Mouse (Mus musculus) heart, postnatal 0 days (tissue): ENCODE measurements around the gene Hist1h2ai. TPM values are rescaled to one million over a fixed set of nuclear protein-coding genes. Genes with fewer than 3 reads are reported as not detected.
A peak's percentile ranks its signal among the peaks of the same experiment; 100 is the strongest.
"Not testable (repeated sequence)": the region's sequence is repeated elsewhere in the genome, so short reads cannot be mapped to it uniquely, and the experiment has no call there.

Experiments used
- ATAC-seq: fragments of 200-750 bp; cut with Nextera tagmentation; 2 replicates; pipeline ENCODE4 v1.8.0; 2017; ENCODE audit warnings: low read depth, moderate number of reproducible peaks, moderate library complexity; ENCODE audit not compliant: insufficient read depth
- DNase-seq: peaks from one replicate; pipeline ENCODE4 v3.0.0-alpha.2; 2016; ENCODE audit warnings: low spot score
- H3K27ac ChIP-seq: fragments of 300-500 bp; sonication (generic); 2 replicates; pipeline ENCODE4 v1.5.1; 2014; ENCODE audit warnings: low read depth, mild to moderate bottlenecking
- H3K27me3 ChIP-seq: fragments of 300-500 bp; sonication (generic); 2 replicates; pipeline ENCODE4 v1.6.1; 2014; ENCODE audit warnings: low read length, mixed read lengths; ENCODE audit not compliant: control insufficient read depth, insufficient read depth
- H3K36me3 ChIP-seq: fragments of 300-500 bp; sonication (generic); replicated peaks from 2 replicates; pipeline ENCODE4 v1.6.1; 2014; ENCODE audit warnings: low read length, mixed read lengths; ENCODE audit not compliant: control insufficient read depth, insufficient read depth
- H3K4me1 ChIP-seq: fragments of 300-500 bp; sonication (generic); 2 replicates; pipeline ENCODE4 v1.6.1; 2014; ENCODE audit warnings: antibody characterized with exemption; ENCODE audit not compliant: control insufficient read depth, insufficient read depth
- H3K4me2 ChIP-seq: fragments of 300-500 bp; sonication (generic); 2 replicates; pipeline ENCODE4 v1.6.1; 2014; ENCODE audit warnings: low read depth, mild to moderate bottlenecking, low read length, moderate library complexity
- H3K4me3 ChIP-seq: fragments of 300-500 bp; sonication (generic); 2 replicates; pipeline ENCODE4 v1.5.1; 2014; ENCODE audit warnings: low read depth, low read length
- H3K9ac ChIP-seq: fragments of 300-500 bp; sonication (generic); replicated peaks from 2 replicates; pipeline ENCODE4 v1.6.1; 2014; ENCODE audit warnings: low read depth, low read length, mixed read lengths
- H3K9me3 ChIP-seq: fragments of 300-500 bp; sonication (generic); replicated peaks from 2 replicates; pipeline ENCODE4 v1.6.1; 2016; ENCODE audit warnings: low read length; ENCODE audit not compliant: control insufficient read depth
- CTCF ChIP-seq: IDR thresholded peaks from 2 replicates; pipeline ENCODE4 v1.5.1; 2016; ENCODE audit warnings: antibody characterized with exemption, control low read depth, low read depth
- EP300 ChIP-seq: IDR thresholded peaks from 2 replicates; pipeline ENCODE4 v1.6.1; 2016; ENCODE audit warnings: antibody characterized with exemption, low read depth
- WGBS: fragments of 180-500 bp; shearing (Covaris S2); extraction: QIAGEN DNeasy Blood & Tissue Kit; methylation state at CpG from one replicate; pipeline ENCODE4 v1.1.7; 2014; 5-methylcytosine and 5-hydroxymethylcytosine counted together
- polyA plus RNA-seq: library from polyadenylated mRNA; unstranded; fragments of >200 nt; fragmentation: Nextera tagmentation; extraction: Ambion mirVana; gene quantifications from 2 replicates; pipeline ENCODE4 v1.2.1, GENCODE M21; 2015
- total RNA-seq: library from RNA; depleted of rRNA; stranded (reverse); fragments of >200 nt; gene quantifications from 2 replicates; pipeline ENCODE4 v1.2.3, GENCODE M21; 2014; ENCODE audit warnings: low replicate concordance

Gene Hist1h2ai
- total and polyA plus RNA-seq, 2 experiments from 2014 or later: 3.6 to 828 TPM

DNA sequence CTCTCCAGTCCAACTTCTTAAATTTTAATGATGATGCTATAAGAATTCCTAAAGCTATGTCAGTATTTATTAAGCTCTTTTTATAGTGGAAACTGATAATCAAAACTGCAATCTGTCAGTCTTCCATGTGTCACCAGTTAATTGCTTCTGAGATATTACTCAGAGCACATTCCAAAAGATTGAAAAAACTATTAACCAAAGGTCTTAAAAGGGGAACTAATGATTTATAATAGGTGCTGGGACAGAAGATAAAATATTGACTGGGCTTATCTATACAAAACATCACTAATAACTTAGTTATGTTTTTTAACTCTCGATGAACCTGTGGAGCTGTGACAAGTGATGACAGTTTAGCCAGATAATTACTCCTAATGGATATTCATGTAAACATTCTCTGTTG is 28.8 kb downstream of the Hist1h2ai start:
- Histone ChIP-seq H3K27me3 (no peaks in the 10 kb centered on the region), H3K4me1 (peaks cover 11% of the 10 kb centered on the region; the same call in 1 of the 2 replicates), H3K27ac (no peak overlapping the region), H3K36me3 (no peaks in the 10 kb centered on the region), H3K4me2 (no peak overlapping the region), H3K4me3 (no peak overlapping the region), H3K9ac (no peak overlapping the region), H3K9me3 (no peaks in the 10 kb centered on the region)
- ATAC-seq (no peak), DNase-seq (no peak)
- 56% methylated on average over 1 of the region's 1 CpGs for WGBS
- no peak for TF ChIP-seq CTCF
- no peak for TF ChIP-seq EP300

DNA sequence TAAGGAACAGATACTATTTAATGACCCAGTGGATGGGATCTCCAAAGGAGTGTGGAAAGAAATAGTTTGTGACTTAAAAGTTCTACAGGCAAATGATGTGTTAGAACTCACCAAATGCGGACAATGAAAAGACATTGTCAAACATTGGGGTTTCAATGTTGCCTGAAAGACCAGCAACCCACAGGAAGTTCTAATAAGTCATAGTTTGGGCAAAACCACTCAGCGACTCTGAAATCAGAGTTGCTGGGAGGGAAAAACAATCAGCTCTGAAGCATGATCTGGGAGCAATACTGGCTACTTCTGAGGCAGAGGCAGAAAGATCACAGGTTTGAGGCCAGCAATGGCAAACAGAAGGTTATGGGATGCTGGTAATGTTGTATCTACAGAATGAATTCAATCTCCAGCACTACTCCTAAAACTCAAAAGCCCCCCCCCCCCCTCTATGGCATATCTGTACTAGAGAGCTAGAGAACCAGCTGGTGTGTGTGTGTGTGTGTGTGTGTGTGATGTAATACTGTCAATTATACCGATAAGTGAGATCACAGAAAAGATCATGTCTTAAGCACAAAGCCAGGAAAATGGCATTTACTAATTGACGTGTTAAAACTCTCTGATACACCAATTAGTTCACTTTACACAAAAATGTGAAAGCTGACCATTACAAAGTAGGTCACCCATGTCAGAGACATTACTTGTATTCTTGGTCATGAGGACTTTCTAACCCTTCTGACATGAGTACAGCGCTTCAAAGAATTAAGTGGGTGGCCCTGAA is 33.4 kb downstream of the Hist1h2ai start:
- H3K27ac ChIP-seq: peak overlapping the region; percentile 72

DNA sequence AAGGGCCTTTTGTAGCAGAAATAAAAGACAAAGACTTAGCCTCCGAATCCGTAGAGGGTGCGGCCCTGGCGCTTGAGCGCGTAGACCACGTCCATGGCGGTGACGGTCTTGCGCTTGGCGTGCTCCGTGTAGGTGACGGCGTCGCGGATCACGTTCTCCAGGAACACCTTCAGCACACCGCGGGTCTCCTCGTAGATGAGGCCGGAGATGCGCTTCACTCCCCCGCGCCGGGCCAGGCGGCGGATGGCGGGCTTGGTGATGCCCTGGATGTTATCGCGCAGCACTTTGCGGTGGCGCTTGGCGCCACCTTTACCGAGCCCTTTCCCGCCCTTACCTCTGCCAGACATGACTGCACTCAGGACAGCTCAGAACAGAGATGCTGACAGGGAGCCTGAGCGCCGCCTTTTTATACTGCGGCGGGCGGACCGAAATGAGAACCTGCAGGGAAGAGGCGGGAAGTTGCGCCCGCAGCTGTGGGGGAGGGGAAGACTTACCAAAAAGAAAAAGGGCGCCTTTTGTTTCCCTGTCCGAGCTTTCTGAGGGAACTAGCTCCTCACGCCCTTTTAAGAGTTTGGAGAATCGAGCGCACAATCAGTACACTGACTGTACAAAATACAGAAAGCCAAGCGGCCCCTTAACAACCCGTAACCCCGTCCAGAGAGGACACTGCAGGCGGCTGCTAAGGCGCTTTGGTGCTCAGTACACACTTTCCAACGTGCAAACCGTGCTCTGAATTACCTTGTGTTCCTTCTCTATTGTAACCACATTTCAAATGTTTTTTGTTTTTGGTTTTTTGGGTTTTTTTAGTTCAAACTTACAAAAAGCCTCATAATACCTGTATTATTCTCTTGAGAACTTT is 34.2 kb downstream of the Hist1h2ai start, which contains the start of gene Hist1h4k:
Gene Hist1h4k (minus strand): TSS at position 347 of the 859 bp plus-strand sequence.
- WGBS: under 1% methylated on average over 42 of the region's 56 CpGs
- H3K9me3 ChIP-seq: not testable (repeated sequence)

More for the DNA sequence above, 33.4 kb downstream of the Hist1h2ai start:
- H3K9me3 ChIP-seq: no peaks in the 10 kb centered on the region
- no peak for DNase-seq
- no peaks in the 10 kb centered on the region for H3K36me3 ChIP-seq
- WGBS: 15% methylated on average over 5 of the region's 5 CpGs
- H3K9ac ChIP-seq: peak overlapping the region; percentile 46
- peak overlapping the region; percentile 67 for H3K4me2 ChIP-seq
- H3K4me3 ChIP-seq: peak overlapping the region; percentile 48
- ATAC-seq: no peak
- peaks cover 18% of the 10 kb centered on the region for H3K4me1 ChIP-seq
- no peak for TF ChIP-seq CTCF
- no peak for TF ChIP-seq EP300
- no peaks in the 10 kb centered on the region for H3K27me3 ChIP-seq

DNA sequence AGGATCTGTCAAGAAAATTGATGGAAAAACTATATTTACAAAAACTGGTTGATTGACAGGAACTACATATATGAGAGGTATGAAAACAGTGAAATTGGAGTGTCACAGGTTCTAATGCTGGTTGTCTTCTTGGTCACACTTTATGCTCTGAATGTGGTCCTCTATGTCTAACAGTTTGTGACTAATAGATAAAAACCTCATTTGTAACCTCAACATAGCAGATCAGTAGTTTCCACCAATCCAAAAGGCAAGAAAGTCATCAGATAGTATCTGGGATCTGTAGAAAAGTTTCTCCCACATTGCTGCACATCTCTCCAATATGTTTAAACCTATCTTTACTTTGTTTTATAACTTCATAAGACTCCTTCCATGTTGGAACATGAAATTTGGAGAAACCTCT is 35.2 kb downstream of the Hist1h2ai start:
- Histone ChIP-seq H3K27ac (no peak overlapping the region), H3K9me3 (no peaks in the 10 kb centered on the region), H3K36me3 (no peaks in the 10 kb centered on the region), H3K4me3 (no peak overlapping the region), H3K4me2 (no peak overlapping the region), H3K27me3 (no peaks in the 10 kb centered on the region), H3K9ac (no peak overlapping the region), H3K4me1 (peaks cover 23% of the 10 kb centered on the region)
- ATAC-seq (no peak), DNase-seq (no peak)
- TF ChIP-seq EP300: no peak
- no peak for TF ChIP-seq CTCF

More for the DNA sequence above, 34.2 kb downstream of the Hist1h2ai start, which contains the start of gene Hist1h4k:
- peak within 1 kb of the TSS; percentile 48 for H3K4me3 ChIP-seq
- DNase-seq: peak; percentile 75
- H3K27ac ChIP-seq: peak within 1 kb of the TSS; percentile 72
- not testable (repeated sequence) for H3K36me3 ChIP-seq, H3K27me3 ChIP-seq
- peak within 1 kb of the TSS; percentile 67 for H3K4me2 ChIP-seq
- H3K4me1 ChIP-seq: peaks cover 18% of the 10 kb centered on the region
- ATAC-seq: peak; percentile 54
- peak within 1 kb of the TSS; percentile 46 for H3K9ac ChIP-seq

DNA sequence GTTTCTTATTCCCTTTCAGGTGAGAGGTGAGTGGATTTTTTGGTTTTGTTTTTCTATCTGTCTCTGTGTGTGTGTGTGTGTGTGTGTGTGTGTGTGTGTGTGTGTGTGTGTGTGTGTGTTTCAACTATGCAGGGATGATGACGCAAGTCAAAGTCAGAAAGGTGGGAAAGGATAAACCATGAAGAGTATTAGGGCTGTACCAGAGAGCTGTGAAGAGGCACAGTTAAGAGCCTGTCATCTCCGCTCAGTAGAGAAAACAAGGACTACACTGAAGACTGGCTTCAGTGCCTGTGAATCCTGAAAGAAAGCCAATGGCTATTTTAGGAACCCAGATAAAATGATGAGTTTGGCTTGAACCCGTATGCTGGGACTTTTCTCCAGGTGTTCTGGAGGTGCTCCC is 35.6 kb downstream of the Hist1h2ai start:
- ATAC-seq: no peak

More for the DNA sequence above, 35.6 kb downstream of the Hist1h2ai start:
- Histone ChIP-seq H3K27me3 (no peaks in the 10 kb centered on the region), H3K4me1 (peaks cover 23% of the 10 kb centered on the region), H3K36me3 (no peaks in the 10 kb centered on the region), H3K9me3 (no peaks in the 10 kb centered on the region), H3K9ac (no peak overlapping the region), H3K27ac (peak overlapping the region; percentile 31; the same call in 1 of the 2 replicates), H3K4me3 (no peak overlapping the region), H3K4me2 (peak overlapping the region; percentile 18; the same call in 1 of the 2 replicates)
- TF ChIP-seq EP300 (no peak), CTCF (no peak)
- DNase-seq: peak; percentile 11
- WGBS: 26% methylated on average over 3 of the region's 3 CpGs
